Mouse (Mus musculus) lung, adult 2 months (tissue): ENCODE measurements around the gene Pdcd1. TPM values are rescaled to one million over a fixed set of nuclear protein-coding genes. Genes with fewer than 3 reads are reported as not detected.

Experiments used
- DNase-seq: peaks from one replicate; pipeline ENCODE4 v3.0.0; 2022
- H3K4me1 ChIP-seq: fragments of 200-500 bp; 2 replicates; pipeline ENCODE4 v1.6.1; 2011; ENCODE audit warnings: low read length; ENCODE audit not compliant: control insufficient read depth, insufficient read depth
- H3K4me3 ChIP-seq: fragments of 200-500 bp; replicated peaks from 2 replicates; pipeline ENCODE3; 2011; ENCODE audit warnings: low read depth, mild to moderate bottlenecking, control low read depth, low read length; ENCODE audit errors: extremely low read depth
- CTCF ChIP-seq: fragments of 200-500 bp; IDR thresholded peaks from 2 replicates; pipeline ENCODE4 v1.5.1; 2011; ENCODE audit warnings: mild to moderate bottlenecking, low read length, control low read depth; ENCODE audit not compliant: insufficient read depth
- POLR2A ChIP-seq: fragments of 200-500 bp; IDR thresholded peaks from 2 replicates; pipeline ENCODE4 v1.6.1; 2011; ENCODE audit warnings: low read depth, mild to moderate bottlenecking, control low read depth, low read length, borderline replicate concordance; ENCODE audit errors: extremely low read depth
- WGBS: fragments of 180-500 bp; shearing (Covaris S2); methylation state at CpG from one replicate; pipeline ENCODE4 v1.1.7; 2018; 5-methylcytosine and 5-hydroxymethylcytosine counted together
- polyA plus RNA-seq: library from polyadenylated mRNA; depleted of rRNA; stranded (reverse); fragments of >200 nt; gene quantifications from 2 replicates; pipeline ENCODE4 v1.2.3, GENCODE M21; 2012; rRNA removed

Pdcd1 gene
- polyA plus RNA-seq, result 0.07 and 0.16 TPM in 2 replicates

- no peak for DNase-seq
- 50% methylated on average over 6 of the region's 6 CpGs for whole genome bisulfite sequencing
- Histone ChIP-seq H3K4me3 (no peak within 1 kb of the TSS), H3K4me1 (no peaks in the 10 kb centered on the region)
- no peak for TF ChIP-seq CTCF
- no peak for TF ChIP-seq POLR2A
Measured at GRCm38 (mm10) chr1:94052373-94052772, at the start of gene Pdcd1. TSS of gene Pdcd1 (minus strand) at chr1:94052553.

GRCm38 (mm10) chr1:94091788-94092187 is 39.4 kb upstream of the Pdcd1 start:
- no peak for TF ChIP-seq POLR2A
- TF ChIP-seq CTCF, result no peak
- no peaks in the 10 kb centered on the region for H3K4me1 ChIP-seq
- H3K4me3 ChIP-seq, result no peak overlapping the region
- 40% methylated on average over 1 of the region's 1 CpGs for WGBS
- DNase-seq, result no peak

- no peak for TF ChIP-seq POLR2A
- no peak for TF ChIP-seq CTCF
- no peak overlapping the region for H3K4me3 ChIP-seq
- DNase-seq, result no peak
- no peaks in the 10 kb centered on the region for H3K4me1 ChIP-seq
- WGBS, result 72% methylated on average over 5 of the region's 5 CpGs
Measured at GRCm38 (mm10) chr1:94086311-94086898, 34.1 kb upstream of the Pdcd1 start.

- TF ChIP-seq POLR2A (no peak), CTCF (no peak)
- Histone ChIP-seq H3K4me1 (no peaks in the 10 kb centered on the region), H3K4me3 (no peak overlapping the region)
- no peak for DNase-seq
- WGBS, result 85% methylated on average over 5 of the region's 5 CpGs
Measured at GRCm38 (mm10) chr1:94085324-94086105, 33.2 kb upstream of the Pdcd1 start.

GRCm38 (mm10) chr1:94081761-94082160 is 29.4 kb upstream of the Pdcd1 start:
- TF ChIP-seq POLR2A (no peak), CTCF (no peak)
- WGBS, result 78% methylated on average over 6 of the region's 6 CpGs
- DNase-seq, result no peak
- Histone ChIP-seq H3K4me3 (no peak overlapping the region), H3K4me1 (no peaks in the 10 kb centered on the region)

GRCm38 (mm10) chr1:94081191-94081590 is 28.8 kb upstream of the Pdcd1 start:
- H3K4me1 ChIP-seq, result no peaks in the 10 kb centered on the region
- TF ChIP-seq CTCF (no peak), POLR2A (no peak)
- WGBS, result 50% methylated on average over 11 of the region's 11 CpGs
- no peak for DNase-seq
- H3K4me3 ChIP-seq, result no peak overlapping the region

- 47% methylated on average over 15 of the region's 15 CpGs for WGBS
- Histone ChIP-seq H3K4me3 (no peak overlapping the region), H3K4me1 (no peaks in the 10 kb centered on the region)
- no peak for DNase-seq
- no peak for TF ChIP-seq CTCF
- no peak for TF ChIP-seq POLR2A
Measured at GRCm38 (mm10) chr1:94080718-94081117, 28.4 kb upstream of the Pdcd1 start.

- TF ChIP-seq CTCF (peak; percentile 86), POLR2A (no peak)
- H3K4me3 ChIP-seq, result no peak overlapping the region
- DNase-seq, result peak; percentile 69
- H3K4me1 ChIP-seq, result no peaks in the 10 kb centered on the region
- WGBS, result 2% methylated on average over 9 of the region's 9 CpGs
Measured at GRCm38 (mm10) chr1:94078835-94079440, 26.6 kb upstream of the Pdcd1 start.

- TF ChIP-seq POLR2A (no peak), CTCF (no peak)
- 72% methylated on average over 3 of the region's 3 CpGs for WGBS
- H3K4me1 ChIP-seq, result no peaks in the 10 kb centered on the region
- no peak overlapping the region for H3K4me3 ChIP-seq
- no peak for DNase-seq
Measured at GRCm38 (mm10) chr1:94078314-94078713, 26.0 kb upstream of the Pdcd1 start.

- WGBS, result 28% methylated on average over 1 of the region's 1 CpGs
- Histone ChIP-seq H3K4me1 (no peaks in the 10 kb centered on the region), H3K4me3 (no peak overlapping the region)
- TF ChIP-seq POLR2A (no peak), CTCF (no peak)
- DNase-seq, result no peak
Measured at GRCm38 (mm10) chr1:94076702-94077101, 24.3 kb upstream of the Pdcd1 start.
